Mouse (Mus musculus): ENCODE measurements around the gene Mtmr6. TPM values are rescaled to one million over a fixed set of nuclear protein-coding genes. Genes with fewer than 3 reads are reported as not detected.
"Not testable (repeated sequence)": the region's sequence is repeated elsewhere in the genome, so short reads cannot be mapped to it uniquely, and the experiment has no call there.

Gene Mtmr6
- total RNA-seq, 2 experiments from 2014 or later, result 89.7 to 98.9 TPM

DNA sequence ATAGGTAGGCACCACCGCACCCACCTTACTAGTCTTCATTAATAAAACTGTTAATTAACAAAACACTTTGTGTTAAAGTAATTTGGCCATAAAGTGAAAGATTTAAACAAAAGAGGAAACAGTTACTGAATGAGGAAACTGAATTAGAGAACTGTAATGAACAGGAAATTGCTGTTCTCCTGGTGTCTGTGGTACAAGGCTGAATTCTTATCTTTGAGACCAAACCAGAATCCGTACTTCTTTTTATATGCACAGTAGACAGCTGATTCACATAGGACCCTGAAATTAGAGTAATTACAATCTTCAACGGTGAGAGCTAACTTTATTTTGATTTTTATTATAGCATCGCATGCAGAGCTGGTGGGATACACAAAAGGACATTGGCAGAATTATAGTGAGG is 25.3 kb downstream of the Mtmr6 start:
- DNase-seq (ENCODE audit: low spot score in 2 of 2), result no peak

DNA sequence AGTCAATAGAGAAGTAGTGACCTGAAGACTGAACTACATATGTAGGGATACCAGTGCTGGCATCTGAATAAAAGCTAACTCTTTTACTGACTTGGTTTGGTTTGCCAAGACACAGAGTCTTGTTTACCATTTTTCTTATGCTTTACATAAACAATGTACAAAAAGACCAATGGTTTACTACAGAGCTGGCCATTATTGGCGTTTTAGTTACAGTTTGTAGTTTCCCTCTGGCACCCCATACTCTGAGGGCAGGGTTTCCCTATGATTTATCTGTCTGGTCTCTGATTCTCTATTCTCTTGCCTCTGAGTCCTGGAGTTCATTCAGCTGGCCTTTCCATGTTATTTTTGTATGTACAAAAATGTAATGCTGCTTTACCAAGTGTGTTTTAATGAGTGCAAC is 30.5 kb downstream of the Mtmr6 start:
- no peak for DNase-seq (ENCODE audit: low spot score in 2 of 2)

DNA sequence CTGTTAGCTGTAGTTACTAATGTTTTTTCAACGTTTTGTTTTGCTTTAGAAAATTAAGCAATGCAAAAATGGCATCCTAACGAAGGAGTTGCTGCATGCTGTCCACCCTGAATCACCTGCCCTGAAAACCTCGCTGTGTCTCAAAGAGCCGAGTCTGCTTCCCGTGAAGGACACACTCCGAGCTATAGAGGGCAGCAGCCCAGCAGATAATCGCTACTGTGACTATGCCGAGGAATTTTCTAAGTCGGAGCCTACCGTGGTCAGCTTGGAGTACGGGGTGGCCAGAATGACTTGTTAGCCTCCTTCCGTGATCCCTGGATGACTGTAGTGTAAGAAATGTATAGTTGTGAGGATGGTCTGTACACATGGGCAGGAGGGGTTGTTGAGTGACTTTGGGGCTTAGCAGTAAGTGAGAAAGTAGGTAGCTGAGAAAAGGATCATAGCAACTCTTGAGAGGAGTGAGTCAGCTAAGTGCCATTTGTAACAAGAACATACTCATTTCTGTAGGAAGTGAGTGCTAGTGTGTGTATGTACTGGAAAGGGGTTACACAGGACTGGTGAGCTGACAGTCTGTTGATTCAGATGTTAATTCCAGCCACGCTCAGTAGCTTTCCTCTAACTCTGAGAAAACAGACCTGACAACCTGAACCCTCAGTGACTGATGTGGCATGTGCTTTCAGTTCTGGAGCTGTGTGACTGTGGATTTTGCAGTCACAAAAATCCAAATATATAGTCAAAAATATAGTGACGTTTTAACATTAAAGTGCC is 35.4 kb downstream of the Mtmr6 start:
- DNase-seq (ENCODE audit: low spot score in 2 of 2), result peak; percentile 32 to 33

DNA sequence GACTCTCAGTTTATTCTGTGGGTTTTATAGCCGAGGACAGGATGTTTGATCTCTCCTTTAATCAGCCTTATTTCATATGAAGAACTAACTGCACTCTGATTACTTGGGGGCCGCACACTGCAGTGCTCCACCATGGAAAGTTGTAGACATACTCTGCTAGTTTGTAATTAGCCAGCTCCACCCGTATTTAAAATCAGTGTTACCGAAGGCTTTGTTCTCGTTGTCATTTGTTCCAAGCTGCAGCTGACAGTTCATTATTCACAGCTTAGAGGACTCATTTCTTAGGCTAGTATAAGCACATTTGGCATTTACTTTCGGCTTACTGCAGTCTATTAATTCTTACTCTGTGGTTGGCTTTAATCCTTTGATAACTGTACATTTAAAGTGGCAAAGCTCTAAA is 36.0 kb downstream of the Mtmr6 start:
- no peak for DNase-seq (ENCODE audit: low spot score in 2 of 2)

DNA sequence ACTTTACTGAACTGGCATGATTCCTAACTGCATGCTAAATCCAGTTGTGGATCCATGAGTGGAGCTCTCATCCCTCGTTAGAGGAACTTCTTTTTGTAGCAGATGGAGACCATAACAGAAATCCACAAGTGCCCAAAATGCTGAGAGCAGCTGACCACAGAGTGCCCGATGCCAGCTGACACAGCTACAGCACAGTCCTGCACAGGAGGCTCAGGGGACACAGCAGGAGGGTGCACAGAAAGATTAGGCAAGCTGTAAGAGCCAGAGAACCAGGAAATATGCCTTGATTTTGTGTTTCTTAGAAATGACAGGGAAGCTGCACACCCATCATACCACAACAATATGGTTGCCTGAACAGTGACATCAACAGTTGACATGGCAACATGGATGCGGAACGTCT is 37.4 kb downstream of the Mtmr6 start:
- no peak for DNase-seq (ENCODE audit: low spot score in 2 of 2)

DNA sequence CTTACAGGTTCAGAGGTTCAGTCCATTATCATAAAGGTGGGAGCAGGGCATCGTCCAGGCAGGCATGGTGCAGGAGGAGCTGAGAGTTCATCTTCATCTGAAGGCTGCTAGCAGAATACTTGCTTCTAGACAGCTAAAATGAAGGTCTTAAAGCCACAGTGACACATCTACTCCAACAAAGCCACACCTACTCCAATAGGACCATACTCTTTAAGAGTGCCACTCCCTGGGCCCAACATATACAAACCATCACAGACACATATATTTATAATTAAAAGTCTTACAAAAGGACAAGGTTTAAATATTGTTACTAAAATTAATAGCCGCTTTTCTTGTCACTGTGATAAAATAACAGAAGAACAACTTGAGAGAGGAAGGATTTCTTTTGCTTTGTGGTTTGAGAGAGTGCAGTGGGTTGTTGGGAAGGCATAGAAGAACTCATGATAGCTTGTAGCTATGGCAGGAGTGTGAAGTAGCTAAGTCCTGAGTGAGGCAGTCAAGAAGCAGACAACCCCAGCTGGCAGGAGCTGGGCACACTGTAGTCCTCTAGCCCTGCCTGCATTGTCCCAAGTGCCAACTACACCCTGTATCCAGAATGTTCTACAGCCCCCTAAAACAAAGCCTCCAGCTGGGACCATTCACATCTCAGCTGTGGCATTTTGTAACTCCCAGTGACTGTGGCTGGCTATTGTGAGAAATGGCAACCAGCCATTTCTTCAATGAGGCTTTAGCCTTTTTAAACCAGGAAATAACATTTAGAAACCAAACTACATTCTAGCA is 39.6 kb downstream of the Mtmr6 start:
- DNase-seq (ENCODE audit: low spot score in 2 of 2), result peak; percentile 19 to 24

- no peak for DNase-seq (ENCODE audit: low spot score in 2 of 2)
These were observed 43.1 kb downstream of the Mtmr6 start for GRCm38 (mm10) chr14:60308113-60308512.

GRCm38 (mm10) chr14:60310691-60311090 is 45.7 kb downstream of the Mtmr6 start:
- no peak for DNase-seq (ENCODE audit: low spot score in 2 of 2)

- no peak for DNase-seq (ENCODE audit: low spot score in 2 of 2)
These were observed 54.2 kb downstream of the Mtmr6 start for GRCm38 (mm10) chr14:60319231-60319630.

GRCm38 (mm10) chr14:60320813-60321212 is 55.8 kb downstream of the Mtmr6 start:
- no peak for DNase-seq (ENCODE audit: low spot score in 2 of 2)

DNA sequence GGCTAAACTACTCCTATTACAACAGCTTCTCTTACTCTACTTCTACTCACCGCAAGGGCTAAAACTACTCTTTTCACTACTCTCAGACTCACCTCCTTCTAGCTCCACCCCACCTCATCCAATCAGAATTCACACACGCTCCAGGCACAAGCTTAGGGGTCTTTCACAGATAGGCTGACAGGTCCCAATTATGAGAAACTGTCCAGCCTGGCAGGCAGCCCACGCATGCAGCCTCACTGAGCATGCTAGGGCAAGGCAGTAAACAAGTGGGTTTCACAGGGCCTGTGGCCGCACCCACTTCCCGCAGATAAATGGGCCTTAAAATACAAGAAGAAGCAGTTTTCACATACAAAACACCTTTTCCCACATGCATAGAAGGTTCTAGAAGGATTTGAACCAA is 75.0 kb downstream of the Mtmr6 start:
- DNase-seq (ENCODE audit: low spot score in 2 of 2), result not testable (repeated sequence)

DNA sequence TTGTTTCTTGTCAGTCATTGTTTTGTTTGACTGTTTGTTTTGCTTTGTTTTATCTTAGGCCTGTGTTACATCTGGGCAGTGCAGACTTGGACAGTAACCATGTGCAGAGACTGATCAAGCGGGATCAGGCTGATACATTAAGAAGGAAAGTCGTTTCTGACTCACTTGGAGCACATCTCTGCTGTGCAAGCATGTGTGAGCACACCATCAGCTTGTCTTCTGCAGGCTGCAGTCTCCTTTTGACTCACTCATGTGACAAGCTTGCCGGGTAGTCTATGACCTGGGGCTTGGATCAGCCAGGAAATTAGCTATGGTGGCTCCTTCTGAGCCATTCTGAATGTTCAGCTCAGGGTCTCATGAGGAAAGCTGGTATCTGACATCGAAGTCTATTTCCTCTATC is 75.5 kb downstream of the Mtmr6 start:
- no peak for DNase-seq (ENCODE audit: low spot score in 2 of 2)

GRCm38 (mm10) chr14:60345326-60345876 is 80.4 kb downstream of the Mtmr6 start:
- no peak for DNase-seq (ENCODE audit: low spot score in 2 of 2)

Small RNA genes lying within 50 kb of the gene (microRNA-seq; reads per million reads assigned to microRNA genes)
- 0 reads per million in 2 experiments for gene Mir719

Other genes with a start within 250 kb of the Mtmr6 start
- gene Atp8a2, start 68.0 kb upstream of the Mtmr6 start, total RNA-seq (2021), result 10 to 100 TPM; 61.5 to 72.0 TPM
- gene Nupl1, start 13.8 kb upstream of the Mtmr6 start, total RNA-seq (2021), result under 1 TPM; 0.16 TPM
- 100 to 1,000 TPM in 1 of 2 experiments, 10 to 100 TPM in 1; 98.5 to 110 TPM for gene Gm49336, start 13.7 kb upstream of the Mtmr6 start, total RNA-seq (2021)
- 10 to 100 TPM; 46.1 to 49.9 TPM for gene Amer2, start 108.0 kb downstream of the Mtmr6 start, total RNA-seq (2021)

Measured in layer of hippocampus, postnatal 10 days (tissue).